Mouse (Mus musculus) neural tube, embryonic 13.5 days (tissue): ENCODE measurements at regions not wholly inside any gene's neighbourhood (a gene's known extent, or its start where the extent isn't known, plus 50 kb on each side); places are given as distances from the start of the nearest gene placed in this dataset.

Experiments used
- ATAC-seq: fragments of 200-750 bp; cut with Nextera tagmentation; 2 replicates; pipeline ENCODE4 v1.8.0; 2017; ENCODE audit warnings: low read depth, mild to moderate bottlenecking, moderate TSS enrichment, moderate library complexity
- H3K27ac ChIP-seq: fragments of 300-500 bp; sonication (generic); replicated peaks from 2 replicates; pipeline ENCODE4 v1.5.1; 2015; ENCODE audit warnings: moderate library complexity, mild to moderate bottlenecking, inconsistent platforms
- H3K27me3 ChIP-seq: fragments of 300-500 bp; sonication (generic); 2 replicates; pipeline ENCODE4 v1.6.1; 2015; ENCODE audit warnings: mild to moderate bottlenecking, inconsistent platforms
- H3K36me3 ChIP-seq: fragments of 300-500 bp; sonication (generic); 2 replicates; pipeline ENCODE4 v1.6.1; 2015; ENCODE audit warnings: mild to moderate bottlenecking, inconsistent platforms
- H3K4me1 ChIP-seq: fragments of 300-500 bp; sonication (generic); replicated peaks from 2 replicates; pipeline ENCODE4 v1.6.1; 2015; ENCODE audit warnings: inconsistent platforms
- H3K4me2 ChIP-seq: fragments of 300-500 bp; sonication (generic); 2 replicates; pipeline ENCODE4 v1.6.1; 2015; ENCODE audit warnings: inconsistent platforms, mild to moderate bottlenecking, moderate library complexity
- H3K4me3 ChIP-seq: fragments of 300-500 bp; sonication (generic); 2 replicates; pipeline ENCODE4 v1.5.1; 2015; ENCODE audit warnings: mild to moderate bottlenecking, inconsistent platforms
- H3K9ac ChIP-seq: fragments of 300-500 bp; sonication (generic); 2 replicates; pipeline ENCODE4 v1.6.1; 2015; ENCODE audit warnings: moderate library complexity, mild to moderate bottlenecking, inconsistent platforms
- H3K9me3 ChIP-seq: fragments of 300-500 bp; sonication (generic); 2 replicates; pipeline ENCODE4 v1.6.1; 2016; ENCODE audit warnings: inconsistent platforms
- WGBS: fragments of 180-500 bp; shearing (Covaris S2); methylation state at CpG from one replicate; pipeline ENCODE4 v1.1.7; 2015; 5-methylcytosine and 5-hydroxymethylcytosine counted together

- no peak overlapping the region for H3K4me3 ChIP-seq
- H3K27ac ChIP-seq, result no peak overlapping the region
- H3K36me3 ChIP-seq, result no peaks in the 10 kb centered on the region
- 78% methylated on average over 7 of the region's 7 CpGs for WGBS
- ATAC-seq, result no peak
- H3K9me3 ChIP-seq, result no peaks in the 10 kb centered on the region
- H3K4me2 ChIP-seq, result peak overlapping the region; percentile 43; the same call in 1 of the 2 replicates
- H3K4me1 ChIP-seq, result no peaks in the 10 kb centered on the region
- H3K27me3 ChIP-seq, result no peaks in the 10 kb centered on the region
- H3K9ac ChIP-seq, result no peak overlapping the region
Observed at GRCm38 (mm10) chr2:21908813-21909480, 318.4 kb upstream of the Myo3a start.

GRCm38 (mm10) chr2:21909481-21909966 is 317.8 kb upstream of the Myo3a start:
- H3K36me3 ChIP-seq, result no peaks in the 10 kb centered on the region
- no peak overlapping the region for H3K27ac ChIP-seq
- H3K4me3 ChIP-seq, result no peak overlapping the region
- no peak overlapping the region for H3K9ac ChIP-seq
- ATAC-seq, result no peak
- WGBS, result 9% methylated on average over 7 of the region's 7 CpGs
- no peaks in the 10 kb centered on the region for H3K9me3 ChIP-seq
- H3K27me3 ChIP-seq, result no peaks in the 10 kb centered on the region
- H3K4me2 ChIP-seq, result peak overlapping the region; percentile 43
- H3K4me1 ChIP-seq, result no peaks in the 10 kb centered on the region

GRCm38 (mm10) chr2:21917804-21918690 is 309.3 kb upstream of the Myo3a start:
- Histone ChIP-seq H3K9ac (peak overlapping the region; percentile 72), H3K4me2 (peak overlapping the region; percentile 60), H3K9me3 (no peaks in the 10 kb centered on the region), H3K4me3 (peak overlapping the region; percentile 39), H3K4me1 (peaks cover 16% of the 10 kb centered on the region), H3K27me3 (no peaks in the 10 kb centered on the region), H3K36me3 (no peaks in the 10 kb centered on the region), H3K27ac (peak overlapping the region; percentile 97)
- WGBS, result 9% methylated on average over 16 of the region's 16 CpGs
- ATAC-seq, result peak; percentile 97

GRCm38 (mm10) chr2:21919091-21919490 is 308.2 kb upstream of the Myo3a start:
- Histone ChIP-seq H3K4me1 (peaks cover 16% of the 10 kb centered on the region), H3K36me3 (no peaks in the 10 kb centered on the region), H3K9ac (peak overlapping the region; percentile 72), H3K9me3 (no peaks in the 10 kb centered on the region), H3K27me3 (no peaks in the 10 kb centered on the region), H3K4me2 (peak overlapping the region; percentile 60; the same call in 1 of the 2 replicates), H3K4me3 (no peak overlapping the region), H3K27ac (peak overlapping the region; percentile 97)
- no peak for ATAC-seq
- 27% methylated on average over 2 of the region's 2 CpGs for WGBS

GRCm38 (mm10) chr2:21927656-21928055 is 299.6 kb upstream of the Myo3a start:
- Histone ChIP-seq H3K36me3 (no peaks in the 10 kb centered on the region), H3K4me1 (no peaks in the 10 kb centered on the region), H3K4me3 (no peak overlapping the region), H3K9me3 (no peaks in the 10 kb centered on the region), H3K27ac (no peak overlapping the region), H3K27me3 (no peaks in the 10 kb centered on the region), H3K4me2 (no peak overlapping the region), H3K9ac (no peak overlapping the region)
- WGBS, result 49% methylated on average over 1 of the region's 1 CpGs
- no peak for ATAC-seq

- WGBS, result 93% methylated on average over 3 of the region's 3 CpGs
- no peaks in the 10 kb centered on the region for H3K36me3 ChIP-seq
- no peaks in the 10 kb centered on the region for H3K27me3 ChIP-seq
- no peak overlapping the region for H3K27ac ChIP-seq
- H3K4me3 ChIP-seq, result no peak overlapping the region
- ATAC-seq, result no peak
- no peaks in the 10 kb centered on the region for H3K9me3 ChIP-seq
- H3K4me2 ChIP-seq, result no peak overlapping the region
- H3K9ac ChIP-seq, result no peak overlapping the region
- no peaks in the 10 kb centered on the region for H3K4me1 ChIP-seq
Observed at GRCm38 (mm10) chr2:21939993-21940392, 287.3 kb upstream of the Myo3a start.

- 50% methylated on average over 4 of the region's 4 CpGs for WGBS
- no peaks in the 10 kb centered on the region for H3K9me3 ChIP-seq
- no peak overlapping the region for H3K27ac ChIP-seq
- no peak overlapping the region for H3K4me3 ChIP-seq
- no peak overlapping the region for H3K4me2 ChIP-seq
- ATAC-seq, result peak; percentile 74; the same call in 1 of the 2 replicates
- no peaks in the 10 kb centered on the region for H3K4me1 ChIP-seq
- no peak overlapping the region for H3K9ac ChIP-seq
- no peaks in the 10 kb centered on the region for H3K36me3 ChIP-seq
- H3K27me3 ChIP-seq, result no peaks in the 10 kb centered on the region
Observed at GRCm38 (mm10) chr2:21940797-21941487, 286.4 kb upstream of the Myo3a start.

GRCm38 (mm10) chr2:21941488-21942000 is 285.8 kb upstream of the Myo3a start:
- Histone ChIP-seq H3K4me3 (no peak overlapping the region), H3K27me3 (no peaks in the 10 kb centered on the region)
- ATAC-seq, result peak; percentile 43; the same call in 1 of the 2 replicates

GRCm38 (mm10) chr2:21943676-21944075 is 283.6 kb upstream of the Myo3a start:
- H3K4me1 ChIP-seq, result no peaks in the 10 kb centered on the region
- H3K27me3 ChIP-seq, result no peaks in the 10 kb centered on the region
- no peak overlapping the region for H3K4me2 ChIP-seq
- ATAC-seq, result no peak
- no peaks in the 10 kb centered on the region for H3K9me3 ChIP-seq
- H3K36me3 ChIP-seq, result no peaks in the 10 kb centered on the region
- H3K27ac ChIP-seq, result no peak overlapping the region
- 93% methylated on average over 2 of the region's 2 CpGs for WGBS
- no peak overlapping the region for H3K9ac ChIP-seq
- no peak overlapping the region for H3K4me3 ChIP-seq

More at GRCm38 (mm10) chr2:21941488-21942000, 285.8 kb upstream of the Myo3a start:
- no peak overlapping the region for H3K4me2 ChIP-seq
- H3K4me1 ChIP-seq, result no peaks in the 10 kb centered on the region
- no peaks in the 10 kb centered on the region for H3K9me3 ChIP-seq
- H3K27ac ChIP-seq, result no peak overlapping the region
- H3K9ac ChIP-seq, result no peak overlapping the region
- H3K36me3 ChIP-seq, result no peaks in the 10 kb centered on the region
- WGBS, result 81% methylated on average over 2 of the region's 2 CpGs

GRCm38 (mm10) chr2:21946484-21946883 is 280.8 kb upstream of the Myo3a start:
- H3K27me3 ChIP-seq, result no peaks in the 10 kb centered on the region
- no peak for ATAC-seq
- WGBS, result 84% methylated on average over 2 of the region's 2 CpGs
- no peak overlapping the region for H3K4me3 ChIP-seq
- no peaks in the 10 kb centered on the region for H3K9me3 ChIP-seq
- H3K27ac ChIP-seq, result no peak overlapping the region
- no peaks in the 10 kb centered on the region for H3K36me3 ChIP-seq
- no peak overlapping the region for H3K4me2 ChIP-seq
- H3K9ac ChIP-seq, result no peak overlapping the region
- no peaks in the 10 kb centered on the region for H3K4me1 ChIP-seq

GRCm38 (mm10) chr2:21951279-21951678 is 276.0 kb upstream of the Myo3a start:
- Histone ChIP-seq H3K9me3 (no peaks in the 10 kb centered on the region), H3K9ac (no peak overlapping the region), H3K4me2 (no peak overlapping the region), H3K4me3 (no peak overlapping the region), H3K4me1 (peaks cover 3% of the 10 kb centered on the region; the same call in 1 of the 2 replicates), H3K36me3 (no peaks in the 10 kb centered on the region), H3K27me3 (no peaks in the 10 kb centered on the region), H3K27ac (no peak overlapping the region)
- no peak for ATAC-seq
- 76% methylated on average over 3 of the region's 3 CpGs for WGBS
